Comparison of ENCODE assay signal across 24 mouse cellular contexts in genomic region chr17:63301822-63302393, GRCm38 (mm10).
DNase-seq lines count a peak whose midpoint lies in the region; ATAC-seq and TF ChIP-seq lines count a peak whose summit lies in the region.
"Had no signal": no experiment of that assay in that cellular context is flagged by ENCODE, and none has a peak within 500 bp of the region (broad histone marks: within the 10 kb centered on the region; RNA-seq: fewer than 3 reads in every experiment).

No protein-coding gene starts in this region.

- H3K4me2 ChIP-seq in midbrain, embryonic 13.5 days (replicated peaks), result no peak overlapping the region
- H3K4me2 ChIP-seq in midbrain, postnatal 0 days (ENCODE audit: low read depth, low read length, poor library complexity, severe bottlenecking), result no peak overlapping the region
- no peak overlapping the region for H3K4me2 ChIP-seq in embryonic facial prominence, embryonic 12.5 days (replicated peaks)
- H3K4me2 ChIP-seq in forebrain, embryonic 15.5 days (replicated peaks), result no peak overlapping the region
- H3K4me2 ChIP-seq: embryonic facial prominence, embryonic 13.5 days; intestine, embryonic 15.5 days; limb, embryonic 12.5 days; liver, embryonic 11.5 days had no signal

- 0 out of 2 replicates have a peak, but pooled peaks have one; percentile 74 for ATAC-seq in midbrain, embryonic 13.5 days
- no peak for ATAC-seq in midbrain, postnatal 0 days (ENCODE audit: low FRiP score)
- ATAC-seq in embryonic facial prominence, embryonic 12.5 days (ENCODE audit: insufficient number of reproducible peaks, insufficient read depth, low FRiP score, low TSS enrichment), result 0 out of 2 replicates have a peak, but pooled peaks have one; percentile 56
- ATAC-seq in forebrain, embryonic 15.5 days (replicated peaks), result peak; percentile 55; the same call in 1 of the 2 replicates
- ATAC-seq: intestine, embryonic 15.5 days; liver, postnatal 0 days; lung, postnatal 0 days; Patski had no signal

- no peaks in the 10 kb centered on the region for H3K9me3 ChIP-seq in midbrain, embryonic 13.5 days
- H3K9me3 ChIP-seq in midbrain, postnatal 0 days (ENCODE audit: low read length), result no peaks in the 10 kb centered on the region
- H3K9me3 ChIP-seq in ES-E14 (ENCODE audit: control insufficient read depth, insufficient read depth, low read depth, low read length), result no peaks in the 10 kb centered on the region
- H3K9me3 ChIP-seq in embryonic facial prominence, embryonic 12.5 days, result no peaks in the 10 kb centered on the region
- H3K9me3 ChIP-seq in forebrain, embryonic 15.5 days, result no peaks in the 10 kb centered on the region
- H3K9me3 ChIP-seq: G1E; heart, embryonic 10.5 days; intestine, embryonic 15.5 days; limb, embryonic 12.5 days had no signal

- in situ Hi-C loops in ES-E14 (cut with MboI; ENCODE audit: low sequenced_read_pairs in 2 of 2, unreplicated experiment in 2 of 2), result no loop called here

- intact Hi-C loops in left cerebral cortex, postnatal 25 days (cut with DNase I), result no loop called here
- intact Hi-C loops in heart, postnatal 10 days (cut with DNase I), result no loop called here

- 47% methylated on average over 12 of the region's 12 CpGs for WGBS in midbrain, embryonic 13.5 days
- WGBS in midbrain, postnatal 0 days, result 50% methylated on average over 12 of the region's 12 CpGs
- 48% methylated on average over 12 of the region's 12 CpGs for WGBS in embryonic facial prominence, embryonic 12.5 days
- WGBS in forebrain, embryonic 15.5 days, result 28% methylated on average over 12 of the region's 12 CpGs

- no peak for TF ChIP-seq CTCF in midbrain, postnatal 0 days (IDR thresholded peaks at IDR 0.05)

- DNase-seq in midbrain, postnatal 0 days (ENCODE audit: low spot score), result no peak
- no peak for DNase-seq in ES-E14 (ENCODE audit: low read depth, low spot score)
- DNase-seq in left cerebral cortex, postnatal 25 days (ENCODE audit: low spot score in 2 of 2), result no peak
- no peak for DNase-seq in heart, postnatal 10 days
- DNase-seq in lung, postnatal 4 days, result no peak
- DNase-seq: cerebellum, adult 11-12 months; cerebellum, postnatal 14 days; kidney, adult 9 months; kidney, postnatal 14 days; liver, postnatal 0 days; thymus, adult 2 months had no signal

- no peak overlapping the region for H3K4me3 ChIP-seq in midbrain, embryonic 13.5 days (replicated peaks)
- H3K4me3 ChIP-seq in midbrain, postnatal 0 days (ENCODE audit: low read depth, low read length), result no peak overlapping the region
- H3K4me3 ChIP-seq in ES-E14 (ENCODE audit: insufficient read depth in 1 of 2, low read depth in 1 of 2, low read length in 2 of 2, poor library complexity in 1 of 2, severe bottlenecking in 1 of 2), result no peak overlapping the region
- no peak overlapping the region for H3K4me3 ChIP-seq in embryonic facial prominence, embryonic 12.5 days
- H3K4me3 ChIP-seq in forebrain, embryonic 15.5 days, result no peak overlapping the region
- H3K4me3 ChIP-seq: embryonic facial prominence, embryonic 13.5 days; erythroblast, embryonic 14.5 days; heart, embryonic 10.5 days; intestine, embryonic 15.5 days; limb, embryonic 12.5 days had no signal

- H3K4me1 ChIP-seq in midbrain, embryonic 13.5 days (replicated peaks), result peaks cover 21% of the 10 kb centered on the region
- H3K4me1 ChIP-seq in midbrain, postnatal 0 days (ENCODE audit: insufficient read depth, low read length), result no peaks in the 10 kb centered on the region
- H3K4me1 ChIP-seq in ES-E14 (ENCODE audit: control insufficient read depth in 2 of 2, insufficient read depth in 2 of 2, low read length in 2 of 2, poor library complexity in 1 of 2), result no peaks in the 10 kb centered on the region; a peak in 1 of 4 replicates
- peaks cover 14% of the 10 kb centered on the region; the same call in 1 of the 2 replicates for H3K4me1 ChIP-seq in embryonic facial prominence, embryonic 12.5 days
- H3K4me1 ChIP-seq in forebrain, embryonic 15.5 days, result peaks cover 3% of the 10 kb centered on the region; the same call in 1 of the 2 replicates
- H3K4me1 ChIP-seq: intestine, embryonic 15.5 days had no signal

- H3K9ac ChIP-seq in midbrain, embryonic 13.5 days (replicated peaks), result no peak overlapping the region
- no peak overlapping the region for H3K9ac ChIP-seq in midbrain, postnatal 0 days (replicated peaks; ENCODE audit: low read length, poor library complexity, severe bottlenecking)
- H3K9ac ChIP-seq in ES-E14 (ENCODE audit: insufficient read depth, low read depth, low read length, poor library complexity, severe bottlenecking), result no peak overlapping the region
- H3K9ac ChIP-seq in embryonic facial prominence, embryonic 12.5 days, result no peak overlapping the region
- H3K9ac ChIP-seq in forebrain, embryonic 15.5 days (replicated peaks), result no peak overlapping the region
- H3K9ac ChIP-seq: embryonic facial prominence, embryonic 13.5 days; intestine, embryonic 15.5 days; limb, embryonic 12.5 days; liver, postnatal 0 days had no signal

- no peaks in the 10 kb centered on the region for H3K36me3 ChIP-seq in midbrain, embryonic 13.5 days
- no peaks in the 10 kb centered on the region for H3K36me3 ChIP-seq in midbrain, postnatal 0 days (ENCODE audit: insufficient read depth, low read length)
- no peaks in the 10 kb centered on the region for H3K36me3 ChIP-seq in ES-E14 (ENCODE audit: control insufficient read depth, insufficient read depth, low read length, poor library complexity, severe bottlenecking)
- no peaks in the 10 kb centered on the region for H3K36me3 ChIP-seq in embryonic facial prominence, embryonic 12.5 days
- H3K36me3 ChIP-seq in forebrain, embryonic 15.5 days, result no peaks in the 10 kb centered on the region
- H3K36me3 ChIP-seq: embryonic facial prominence, embryonic 13.5 days; heart, embryonic 10.5 days; intestine, embryonic 15.5 days; limb, embryonic 12.5 days had no signal

- H3K27ac ChIP-seq in midbrain, embryonic 13.5 days, result peak overlapping the region; percentile 14; the same call in 1 of the 2 replicates
- no peak overlapping the region for H3K27ac ChIP-seq in midbrain, postnatal 0 days (ENCODE audit: low read depth, low read length)
- 0 out of 2 replicates have a peak overlapping the region, but pooled peaks have one; percentile 22 for H3K27ac ChIP-seq in ES-E14 (ENCODE audit: insufficient read depth, low read depth, low read length, poor library complexity, severe bottlenecking)
- no peak overlapping the region for H3K27ac ChIP-seq in embryonic facial prominence, embryonic 12.5 days
- H3K27ac ChIP-seq in forebrain, embryonic 15.5 days (replicated peaks), result no peak overlapping the region
- H3K27ac ChIP-seq: embryonic facial prominence, embryonic 13.5 days; heart, embryonic 10.5 days; intestine, embryonic 15.5 days; limb, embryonic 12.5 days; stomach, postnatal 0 days had no signal

- no peaks in the 10 kb centered on the region for H3K27me3 ChIP-seq in midbrain, embryonic 13.5 days
- no peaks in the 10 kb centered on the region for H3K27me3 ChIP-seq in midbrain, postnatal 0 days (ENCODE audit: insufficient read depth, low read length)
- H3K27me3 ChIP-seq in embryonic facial prominence, embryonic 12.5 days, result no peaks in the 10 kb centered on the region
- no peaks in the 10 kb centered on the region for H3K27me3 ChIP-seq in forebrain, embryonic 15.5 days
- H3K27me3 ChIP-seq: embryonic facial prominence, embryonic 13.5 days; intestine, embryonic 15.5 days; limb, embryonic 12.5 days; Patski had no signal

TF ChIP-seq in ES-E14, 5 proteins besides CTCF, POLR2A, EP300 and RAD21:
- TF ChIP-seq MAFK (IDR thresholded peaks at IDR 0.05; ENCODE audit: insufficient read depth, low read depth, low read length), result no peak
- no peak for TF ChIP-seq HCFC1 (IDR thresholded peaks at IDR 0.05; ENCODE audit: borderline replicate concordance, insufficient read depth, low read length)
- TF ChIP-seq ZNF384 (IDR thresholded peaks at IDR 0.05; ENCODE audit: low read depth, low read length), result no peak

Comparison
In these comparisons a context has a peak if more than half of its experiments do, and no peak if none do; other contexts are left out.
1. H3K27ac ChIP-seq: peak in midbrain, embryonic 13.5 days (single experiment) and ES-E14 (single experiment); none in midbrain, postnatal 0 days (single experiment), embryonic facial prominence, embryonic 12.5 days (single experiment) and forebrain, embryonic 15.5 days (single experiment).